Mouse (Mus musculus) v-Abl transformed pro-B cells (cell line): ENCODE results near the gene Unc5a.

Experiments used
- in situ Hi-C, 2 experiments: fragments of 400-800 bp; cut with MboI; formaldehyde crosslinking; loops; one replicate each; pipeline ENCODE4 v1.15.1; 2025; ENCODE audit not compliant: unreplicated experiment in 2 of 2

The Unc5a gene

DNA sequence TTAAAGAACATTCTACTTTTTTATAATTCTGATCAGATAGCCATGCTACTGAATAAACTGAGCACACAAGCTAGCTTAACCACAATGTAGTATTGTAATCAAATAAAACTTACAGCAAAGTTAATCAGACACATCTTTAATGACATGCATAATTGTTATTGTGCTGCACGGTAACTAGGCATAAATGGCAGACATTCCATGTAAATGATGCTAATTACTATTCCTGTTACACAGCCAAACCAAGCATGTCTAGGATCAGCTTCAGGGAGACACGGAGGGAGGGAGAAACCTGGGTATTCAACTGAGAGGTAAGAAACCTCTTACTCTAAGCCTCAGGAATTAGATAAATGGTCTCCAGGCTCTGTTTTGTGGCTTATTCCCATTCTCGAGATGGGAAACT, 98.5 kb downstream of the Unc5a start:
- in situ Hi-C loops: no loop called here
